Mouse (Mus musculus): Measurements from ENCODE around the gene Impdh2. TPM values are rescaled to one million over a fixed set of nuclear protein-coding genes. Genes with fewer than 3 reads are reported as not detected.

Gene Impdh2
- polyA plus RNA-seq, 1 experiment from 2014 or later: 178 TPM

DNA sequence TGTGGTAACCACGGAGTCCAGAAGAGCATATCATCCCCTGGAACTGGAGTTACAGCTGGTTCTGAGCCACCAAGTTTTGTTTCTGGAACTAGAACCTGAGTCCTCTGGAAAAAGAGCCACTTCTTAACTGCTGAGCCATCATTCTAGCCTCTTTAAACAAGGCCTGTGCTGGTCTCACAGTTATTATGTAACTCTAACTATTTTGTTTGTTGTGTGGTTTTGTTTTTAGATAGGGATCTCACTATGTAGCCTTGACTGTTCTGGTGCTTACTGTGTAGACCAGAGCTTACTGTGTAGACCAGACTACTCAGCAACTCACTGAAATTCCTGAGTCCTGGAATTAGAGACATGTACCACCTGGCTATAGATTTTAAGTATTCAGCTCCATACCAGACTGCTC is 13.2 kb upstream of the Impdh2 start:
- no peak overlapping the region for H3K4me2 ChIP-seq
- no peaks in the 10 kb centered on the region for H3K27me3 ChIP-seq
- H3K9me3 ChIP-seq: no peaks in the 10 kb centered on the region
- no peaks in the 10 kb centered on the region for H3K4me1 ChIP-seq
- WGBS: 77% methylated on average over 1 of the region's 1 CpGs
- no peak overlapping the region for H3K9ac ChIP-seq
- H3K4me3 ChIP-seq: no peak overlapping the region
- H3K27ac ChIP-seq: no peak overlapping the region
- ATAC-seq (ENCODE audit: borderline replicate concordance, extremely low read depth, low FRiP score, low TSS enrichment): no peak
- peaks cover 85% of the 10 kb centered on the region for H3K36me3 ChIP-seq

DNA sequence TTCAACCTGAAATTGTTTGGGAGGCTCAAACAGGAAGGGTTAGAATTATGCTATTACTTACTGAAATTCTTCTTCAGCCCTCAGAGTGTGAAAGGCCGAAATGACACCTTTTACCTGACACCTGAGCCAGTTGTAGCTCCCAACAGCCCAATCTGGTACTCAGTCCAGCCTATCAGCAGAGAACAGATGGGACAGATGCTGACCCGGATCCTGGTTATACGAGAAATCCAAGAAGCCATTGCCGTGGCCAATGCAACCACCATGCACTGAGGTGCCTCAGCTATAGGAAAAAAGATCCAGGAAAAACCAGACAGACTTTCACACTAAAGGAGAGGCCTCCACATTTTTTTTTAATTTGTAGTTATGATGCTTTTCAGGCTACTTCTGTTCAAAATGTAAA is 917 bp upstream of the Impdh2 start:
- Histone ChIP-seq H3K4me2 (no peak overlapping the region), H3K36me3 (peaks cover 75% of the 10 kb centered on the region), H3K9me3 (no peaks in the 10 kb centered on the region), H3K9ac (no peak overlapping the region), H3K27ac (no peak overlapping the region), H3K4me1 (peaks cover 10% of the 10 kb centered on the region), H3K4me3 (no peak overlapping the region), H3K27me3 (no peaks in the 10 kb centered on the region)
- WGBS: 84% methylated on average over 4 of the region's 4 CpGs
- ATAC-seq (ENCODE audit: borderline replicate concordance, extremely low read depth, low FRiP score, low TSS enrichment): no peak

DNA sequence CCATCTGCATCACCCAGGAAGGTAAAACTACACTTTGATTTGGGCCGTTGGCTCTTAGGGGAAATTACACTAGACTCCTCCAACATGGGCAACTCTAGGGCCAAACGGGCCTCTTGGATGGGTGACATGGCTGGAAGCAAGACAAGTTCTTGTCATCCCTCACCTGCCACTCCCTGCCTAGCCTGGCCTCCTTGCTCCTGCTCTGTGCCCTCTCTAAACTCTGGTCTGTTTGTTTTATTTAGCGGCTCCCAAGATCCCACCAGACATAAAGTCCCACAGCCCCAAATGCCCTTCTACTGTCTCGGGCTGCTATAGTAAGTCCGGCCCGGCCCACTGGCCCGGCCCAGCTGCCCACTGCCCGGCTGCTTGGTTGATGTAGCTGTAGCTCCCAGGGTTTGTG is 3.6 kb downstream of the Impdh2 start:
- Histone ChIP-seq H3K36me3 (peaks cover 51% of the 10 kb centered on the region), H3K9ac (no peak overlapping the region), H3K4me2 (no peak overlapping the region), H3K27ac (no peak overlapping the region), H3K4me3 (no peak overlapping the region), H3K9me3 (no peaks in the 10 kb centered on the region), H3K4me1 (peaks cover 27% of the 10 kb centered on the region), H3K27me3 (no peaks in the 10 kb centered on the region)
- ATAC-seq (ENCODE audit: borderline replicate concordance, extremely low read depth, low FRiP score, low TSS enrichment): no peak
- 85% methylated on average over 8 of the region's 8 CpGs for WGBS

DNA sequence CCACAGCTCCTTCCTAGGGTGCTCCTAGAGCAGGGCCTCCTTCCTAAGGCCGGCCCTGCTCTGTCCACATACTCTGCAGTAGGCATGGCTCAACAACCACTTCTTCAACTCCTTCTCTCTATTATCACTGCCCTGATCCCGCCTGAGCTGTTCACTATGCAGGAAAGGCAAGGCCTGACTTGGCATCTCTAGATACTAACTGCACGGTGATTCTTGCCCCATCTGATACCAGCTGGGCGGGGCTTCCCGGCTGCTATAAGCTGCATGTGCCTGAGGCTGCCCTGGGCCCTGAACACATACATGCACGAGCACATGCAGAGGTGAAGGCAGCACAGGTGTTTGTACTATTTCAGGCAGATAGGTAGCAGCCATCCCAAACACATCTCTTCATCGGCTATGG is 4.0 kb downstream of the Impdh2 start:
- H3K4me2 ChIP-seq: no peak overlapping the region
- peaks cover 47% of the 10 kb centered on the region for H3K36me3 ChIP-seq
- 84% methylated on average over 7 of the region's 7 CpGs for WGBS
- no peak overlapping the region for H3K27ac ChIP-seq
- H3K4me1 ChIP-seq: peaks cover 30% of the 10 kb centered on the region
- ATAC-seq (ENCODE audit: borderline replicate concordance, extremely low read depth, low FRiP score, low TSS enrichment): no peak
- no peak overlapping the region for H3K4me3 ChIP-seq
- H3K9ac ChIP-seq: no peak overlapping the region
- no peaks in the 10 kb centered on the region for H3K9me3 ChIP-seq
- H3K27me3 ChIP-seq: no peaks in the 10 kb centered on the region

DNA sequence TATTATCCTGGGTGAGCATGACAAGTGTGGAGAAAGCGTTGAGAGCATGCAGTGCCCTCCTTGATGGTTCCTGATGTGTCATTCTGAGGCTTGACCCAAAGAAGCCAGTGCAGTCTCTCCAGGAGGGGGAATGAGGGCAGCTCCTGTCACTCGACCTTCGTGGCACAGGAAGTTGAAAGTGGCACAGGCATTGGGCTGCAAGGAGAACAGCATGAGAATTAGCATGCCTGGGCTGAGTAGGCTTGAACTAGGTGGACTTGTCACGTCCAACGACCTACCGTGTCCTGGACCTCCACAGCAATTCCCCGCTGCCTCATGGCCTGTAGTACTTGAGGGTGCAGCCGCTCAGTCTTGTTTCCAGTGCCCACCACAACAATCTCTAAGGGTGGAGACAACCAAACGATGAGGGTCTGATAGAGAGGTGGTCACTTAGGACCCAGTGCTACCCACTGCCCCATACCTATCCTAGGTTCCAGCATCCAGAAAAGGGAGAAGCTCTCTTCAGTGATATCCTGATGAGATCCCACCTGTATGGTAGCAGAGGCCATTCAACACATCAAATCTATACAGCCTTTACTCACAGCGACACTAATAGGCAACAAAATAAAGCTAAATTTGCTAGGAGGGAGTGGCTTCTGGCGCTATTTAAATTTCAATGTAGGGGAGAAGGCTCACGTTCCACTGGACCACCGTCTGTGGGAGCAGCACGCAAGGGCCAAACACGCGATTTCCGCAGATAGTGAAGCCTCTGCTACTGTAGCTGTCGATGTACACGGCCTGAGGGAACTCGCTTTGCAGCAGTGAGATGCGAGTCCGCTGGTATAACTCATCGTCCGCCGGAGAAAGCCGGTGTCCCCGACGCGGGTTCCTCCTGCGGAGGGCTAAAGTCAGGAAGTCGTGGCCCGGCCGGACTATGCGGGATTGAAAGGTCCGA is 6.1 kb downstream of the Impdh2 start:
- Histone ChIP-seq H3K9ac (peak overlapping the region; percentile 86), H3K9me3 (no peaks in the 10 kb centered on the region), H3K4me3 (peak overlapping the region; percentile 89), H3K27me3 (no peaks in the 10 kb centered on the region), H3K36me3 (peaks cover 44% of the 10 kb centered on the region), H3K4me2 (peak overlapping the region; percentile 93), H3K27ac (peak overlapping the region; percentile 95), H3K4me1 (peaks cover 45% of the 10 kb centered on the region)
- ATAC-seq (ENCODE audit: borderline replicate concordance, extremely low read depth, low FRiP score, low TSS enrichment): no peak
- WGBS: 8% methylated on average over 35 of the region's 35 CpGs

DNA sequence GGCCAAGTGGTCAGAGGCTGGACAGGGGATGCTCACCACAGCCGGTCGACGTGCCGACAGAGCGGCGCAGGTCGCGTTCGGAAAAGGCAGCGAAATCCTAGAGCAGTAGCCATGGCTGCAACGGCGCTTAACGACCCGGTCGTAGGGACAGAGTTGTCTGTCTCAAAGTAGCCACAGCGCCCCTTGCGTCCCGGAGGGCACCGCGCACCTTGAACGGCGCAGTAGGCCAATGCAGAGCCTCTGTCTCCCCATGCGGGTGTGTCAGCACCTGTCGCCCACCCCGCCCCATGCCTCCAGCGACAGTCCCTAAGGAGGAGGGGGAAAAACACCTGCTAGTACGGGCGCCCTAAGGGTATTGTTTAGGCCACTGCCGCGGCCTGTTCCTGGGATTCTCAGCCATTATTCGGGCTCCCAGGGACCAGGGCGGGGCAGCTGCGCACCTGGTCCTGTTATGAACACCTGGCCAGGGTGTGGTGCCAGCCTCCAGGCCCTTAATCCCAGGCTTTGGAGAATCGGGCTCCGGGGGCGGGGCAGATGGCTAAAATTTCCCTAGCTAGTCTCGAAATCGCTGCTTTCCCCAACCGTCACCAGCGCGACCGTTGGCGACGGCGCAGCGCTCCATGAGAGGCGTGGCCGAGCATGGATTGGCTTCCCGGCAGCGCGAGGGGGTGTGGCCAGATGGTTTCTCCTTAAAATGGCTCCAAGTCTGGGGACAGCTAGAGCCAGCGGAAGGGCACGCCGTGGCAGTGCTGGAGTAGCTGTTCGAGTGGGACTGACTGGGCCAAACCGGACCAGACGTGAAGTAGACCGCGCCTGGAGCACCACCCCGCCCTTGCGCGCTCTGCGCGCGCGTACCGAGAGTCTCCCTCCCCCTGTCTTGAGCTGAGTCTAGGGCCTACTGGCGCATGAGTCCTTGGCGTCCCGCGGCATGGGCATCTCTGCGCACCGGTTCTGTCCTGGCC is 7.0 kb downstream of the Impdh2 start, which contains the start of gene Ndufaf3:
Ndufaf3 (minus strand) TSS at position 620 of the 962 bp plus-strand sequence.
- Histone ChIP-seq H3K4me1 (peaks cover 37% of the 10 kb centered on the region), H3K9ac (peak within 1 kb of the TSS; percentile 86), H3K9me3 (no peaks in the 10 kb centered on the region), H3K36me3 (peaks cover 47% of the 10 kb centered on the region), H3K4me3 (peak within 1 kb of the TSS; percentile 89), H3K27ac (peak within 1 kb of the TSS; percentile 95), H3K27me3 (no peaks in the 10 kb centered on the region), H3K4me2 (peak within 1 kb of the TSS; percentile 93)
- WGBS: under 1% methylated on average over 73 of the region's 73 CpGs
- peak; percentile 88 for ATAC-seq (ENCODE audit: borderline replicate concordance, extremely low read depth, low FRiP score, low TSS enrichment)

DNA sequence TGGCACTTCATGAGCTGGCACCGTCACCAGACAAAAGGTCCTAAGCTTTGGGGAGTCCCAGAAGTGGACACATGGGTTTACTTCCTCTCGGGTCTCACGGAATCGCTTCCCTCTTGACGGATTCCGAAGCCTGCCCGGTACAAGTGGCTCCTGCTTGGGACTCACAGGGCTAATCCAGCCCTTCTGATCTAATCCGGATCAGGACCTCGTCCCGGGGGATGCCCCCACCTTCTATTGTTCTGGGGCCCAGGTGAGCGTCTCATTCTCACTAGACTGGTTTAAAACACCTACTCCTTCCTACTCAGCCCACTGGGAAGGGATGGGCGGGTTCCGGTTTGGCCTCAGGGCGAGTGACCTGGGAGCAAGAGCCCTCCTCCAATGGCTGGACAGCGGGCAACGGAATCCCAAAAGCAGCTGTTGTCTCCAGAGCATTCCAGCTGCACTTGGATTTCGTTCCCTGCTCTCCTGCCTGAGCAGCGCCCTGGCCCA is 7.9 kb downstream of the Impdh2 start:
- Histone ChIP-seq H3K27me3 (no peaks in the 10 kb centered on the region), H3K4me3 (peak overlapping the region; percentile 89), H3K36me3 (peaks cover 49% of the 10 kb centered on the region), H3K4me1 (peaks cover 37% of the 10 kb centered on the region), H3K9ac (peak overlapping the region; percentile 86), H3K4me2 (peak overlapping the region; percentile 93), H3K27ac (peak overlapping the region; percentile 95), H3K9me3 (no peaks in the 10 kb centered on the region)
- no peak for ATAC-seq (ENCODE audit: borderline replicate concordance, extremely low read depth, low FRiP score, low TSS enrichment)
- WGBS: 11% methylated on average over 18 of the region's 18 CpGs

DNA sequence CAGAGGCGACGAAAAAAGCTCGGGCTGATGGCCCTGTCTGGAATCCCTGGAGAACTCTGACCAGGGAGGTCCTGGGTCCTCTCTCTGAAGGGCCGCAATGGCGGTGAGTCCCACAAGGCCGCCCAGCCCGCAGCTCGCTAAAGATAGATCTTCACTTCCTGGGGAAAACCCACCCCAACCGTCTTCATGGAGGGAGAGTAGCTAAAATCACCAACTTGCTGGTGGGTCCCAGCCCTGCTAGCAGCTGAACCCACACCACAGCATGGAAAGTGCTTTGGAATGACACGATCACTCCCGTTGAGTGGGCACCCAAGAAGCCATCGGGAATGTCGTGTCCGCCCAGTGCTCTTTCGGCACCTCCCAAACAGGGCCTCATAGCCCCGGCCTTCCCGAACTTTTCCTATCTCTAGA is 8.4 kb downstream of the Impdh2 start:
- H3K9me3 ChIP-seq: no peaks in the 10 kb centered on the region
- H3K4me2 ChIP-seq: peak overlapping the region; percentile 93
- no peaks in the 10 kb centered on the region for H3K27me3 ChIP-seq
- H3K9ac ChIP-seq: no peak overlapping the region
- H3K4me1 ChIP-seq: peaks cover 37% of the 10 kb centered on the region
- H3K4me3 ChIP-seq: peak overlapping the region; percentile 89
- WGBS: 71% methylated on average over 17 of the region's 17 CpGs
- ATAC-seq (ENCODE audit: borderline replicate concordance, extremely low read depth, low FRiP score, low TSS enrichment): no peak
- peak overlapping the region; percentile 95; the same call in 1 of the 2 replicates for H3K27ac ChIP-seq
- H3K36me3 ChIP-seq: peaks cover 49% of the 10 kb centered on the region

DNA sequence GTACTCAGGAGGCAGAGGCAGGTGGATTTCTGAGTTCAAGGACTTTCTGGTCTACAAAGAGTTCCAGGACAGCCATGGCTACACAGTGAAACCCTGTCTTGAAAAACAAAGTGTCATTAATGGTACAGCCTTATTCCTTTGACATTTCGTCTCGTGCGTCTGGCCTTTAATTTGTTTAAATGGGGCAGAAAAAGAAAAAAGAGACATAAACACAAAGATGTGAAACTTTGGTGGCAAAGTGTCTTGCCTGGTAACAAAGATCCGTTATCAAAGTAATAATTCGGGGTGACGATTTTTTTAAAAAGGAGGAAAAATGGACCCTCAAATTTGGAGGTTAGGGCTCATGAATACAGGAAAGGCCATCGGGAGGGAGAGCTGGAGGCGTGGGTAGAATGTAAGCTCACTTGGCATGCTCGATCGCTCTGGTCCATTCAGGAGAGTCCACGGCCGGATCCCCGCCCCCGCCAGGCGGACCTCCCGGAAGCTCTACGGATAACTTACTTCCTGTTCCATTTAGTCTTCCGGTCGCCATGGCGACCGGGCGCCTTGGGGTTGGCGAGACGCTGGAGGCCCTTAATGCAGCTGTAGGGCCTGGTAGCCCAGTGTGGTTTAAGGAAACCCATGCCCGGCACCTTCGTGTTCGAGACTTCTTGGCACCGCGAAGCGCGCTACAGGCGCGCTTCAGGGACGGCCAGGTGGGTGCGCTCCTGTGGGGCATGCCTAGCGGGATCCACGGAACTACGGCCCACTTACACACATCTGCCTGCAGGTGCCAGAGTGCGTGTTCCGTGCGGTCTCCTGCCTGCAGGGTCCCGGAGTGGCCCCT is 9.5 kb downstream of the Impdh2 start, which contains the start of gene Dalrd3:
Dalrd3 (plus strand) TSS at position 506 of the 826 bp plus-strand sequence.
- Histone ChIP-seq H3K9me3 (no peaks in the 10 kb centered on the region), H3K27ac (peak within 1 kb of the TSS; percentile 54), H3K36me3 (peaks cover 48% of the 10 kb centered on the region), H3K4me1 (peaks cover 42% of the 10 kb centered on the region), H3K4me3 (peak within 1 kb of the TSS; percentile 58), H3K9ac (peak within 1 kb of the TSS; percentile 61), H3K4me2 (peak within 1 kb of the TSS; percentile 100), H3K27me3 (no peaks in the 10 kb centered on the region)
- peak; percentile 56 for ATAC-seq (ENCODE audit: borderline replicate concordance, extremely low read depth, low FRiP score, low TSS enrichment)
- 4% methylated on average over 42 of the region's 42 CpGs for WGBS

DNA sequence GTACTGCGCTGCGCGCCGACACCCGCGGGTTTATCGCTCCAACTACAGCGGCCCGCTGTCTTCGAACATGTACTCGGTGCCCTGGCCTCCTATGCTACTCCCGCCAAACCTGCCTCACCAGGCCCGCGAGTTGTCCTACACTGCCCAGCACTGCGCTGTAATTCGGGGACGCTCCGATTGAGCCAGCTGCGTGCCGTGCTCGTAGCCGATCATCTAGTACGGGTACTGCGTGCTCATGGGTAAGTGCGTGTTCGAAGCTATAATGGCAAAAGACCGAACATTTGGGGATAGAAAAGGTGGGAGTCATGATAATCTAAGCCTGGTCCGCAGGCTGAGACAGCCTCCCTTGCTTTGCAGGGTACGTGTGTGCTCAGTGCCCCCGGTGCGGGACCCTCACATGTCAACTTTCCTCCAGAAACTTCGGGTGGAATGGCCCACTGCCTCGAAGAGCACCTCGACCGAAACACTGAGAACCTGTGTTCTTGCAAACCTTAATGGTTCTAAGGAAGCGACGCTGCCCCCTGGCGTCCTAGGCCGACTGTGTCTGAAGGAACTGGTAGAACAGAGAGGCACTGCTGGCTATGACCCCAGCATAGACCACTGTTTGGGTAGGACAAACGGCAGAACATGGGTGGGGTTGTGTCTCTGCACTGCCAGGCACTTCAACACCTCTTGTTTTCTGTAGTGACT is 10.3 kb downstream of the Impdh2 start:
- peak overlapping the region; percentile 100 for H3K4me2 ChIP-seq
- H3K9ac ChIP-seq: peak overlapping the region; percentile 61
- no peak for ATAC-seq (ENCODE audit: borderline replicate concordance, extremely low read depth, low FRiP score, low TSS enrichment)
- peaks cover 42% of the 10 kb centered on the region for H3K4me1 ChIP-seq
- 2% methylated on average over 40 of the region's 40 CpGs for WGBS
- H3K4me3 ChIP-seq: peak overlapping the region; percentile 58
- H3K36me3 ChIP-seq: peaks cover 48% of the 10 kb centered on the region
- peak overlapping the region; percentile 54 for H3K27ac ChIP-seq
- no peaks in the 10 kb centered on the region for H3K27me3 ChIP-seq
- no peaks in the 10 kb centered on the region for H3K9me3 ChIP-seq

All from lung, embryonic 15.5 days (tissue).